Mouse (Mus musculus) thymus, postnatal 4 days (tissue): Measurements from ENCODE around the gene Tatdn3.
A peak's percentile ranks its signal among the peaks of the same experiment; 100 is the strongest.

Experiments
- DNase-seq: peaks from one replicate; pipeline ENCODE4 v3.0.0; 2021

Tatdn3 gene

GRCm38 (mm10) chr1:191062781-191063485 is at the start of gene Tatdn3, which contains the start of gene Nsl1:
Tatdn3 (minus strand) TSS chr1:191062932.
Nsl1 (plus strand) TSS chr1:191063012.
- peak; percentile 94 for DNase-seq

GRCm38 (mm10) chr1:191111146-191111545 is 48.4 kb upstream of the Tatdn3 start:
- DNase-seq = peak; percentile 19

- no peak for DNase-seq
These were observed 47.2 kb upstream of the Tatdn3 start for GRCm38 (mm10) chr1:191109907-191110306.

- no peak for DNase-seq
These were observed 44.6 kb upstream of the Tatdn3 start for GRCm38 (mm10) chr1:191107306-191107705.

- no peak for DNase-seq
These were observed 42.5 kb upstream of the Tatdn3 start for GRCm38 (mm10) chr1:191105246-191105645.

GRCm38 (mm10) chr1:191102730-191103370 is 40.1 kb upstream of the Tatdn3 start:
- no peak for DNase-seq

- no peak for DNase-seq
These were observed 37.1 kb upstream of the Tatdn3 start for GRCm38 (mm10) chr1:191099772-191100291.

GRCm38 (mm10) chr1:191099114-191099513 is 36.4 kb upstream of the Tatdn3 start:
- no peak for DNase-seq

GRCm38 (mm10) chr1:191097802-191098747 is 35.3 kb upstream of the Tatdn3 start, which contains the start of gene Batf3:
Batf3 (plus strand) TSS chr1:191097847.
- DNase-seq = peak; percentile 76

GRCm38 (mm10) chr1:191096871-191097681 is 34.3 kb upstream of the Tatdn3 start:
- DNase-seq = no peak

- no peak for DNase-seq
These were observed 32.3 kb upstream of the Tatdn3 start for GRCm38 (mm10) chr1:191095019-191095418.

GRCm38 (mm10) chr1:191093578-191093977 is 30.8 kb upstream of the Tatdn3 start:
- DNase-seq = no peak

GRCm38 (mm10) chr1:191092050-191092449 is 29.3 kb upstream of the Tatdn3 start:
- DNase-seq = no peak

- no peak for DNase-seq
These were observed 26.6 kb upstream of the Tatdn3 start for GRCm38 (mm10) chr1:191089355-191089754.

- no peak for DNase-seq
These were observed 25.2 kb upstream of the Tatdn3 start for GRCm38 (mm10) chr1:191087955-191088354.

GRCm38 (mm10) chr1:191086960-191087359 is 24.2 kb upstream of the Tatdn3 start:
- no peak for DNase-seq

GRCm38 (mm10) chr1:191086304-191086878 is 23.7 kb upstream of the Tatdn3 start:
- no peak for DNase-seq

GRCm38 (mm10) chr1:191085597-191085996 is 22.9 kb upstream of the Tatdn3 start:
- DNase-seq = no peak

GRCm38 (mm10) chr1:191084951-191085559 is 22.3 kb upstream of the Tatdn3 start:
- peak; percentile 77 for DNase-seq

- no peak for DNase-seq
These were observed 20.5 kb upstream of the Tatdn3 start for GRCm38 (mm10) chr1:191083230-191083629.
